Mouse (Mus musculus) yolk sac, embryonic 10.5 days (tissue): ENCODE measurements at regions not wholly inside any gene's neighbourhood (a gene's known extent, or its start where the extent isn't known, plus 50 kb on each side); places are given as distances from the start of the nearest gene placed in this dataset.

Source experiments
- DNase-seq: peaks from one replicate; pipeline ENCODE4 v3.0.0-alpha.2; 2017; ENCODE audit warnings: low spot score

DNA sequence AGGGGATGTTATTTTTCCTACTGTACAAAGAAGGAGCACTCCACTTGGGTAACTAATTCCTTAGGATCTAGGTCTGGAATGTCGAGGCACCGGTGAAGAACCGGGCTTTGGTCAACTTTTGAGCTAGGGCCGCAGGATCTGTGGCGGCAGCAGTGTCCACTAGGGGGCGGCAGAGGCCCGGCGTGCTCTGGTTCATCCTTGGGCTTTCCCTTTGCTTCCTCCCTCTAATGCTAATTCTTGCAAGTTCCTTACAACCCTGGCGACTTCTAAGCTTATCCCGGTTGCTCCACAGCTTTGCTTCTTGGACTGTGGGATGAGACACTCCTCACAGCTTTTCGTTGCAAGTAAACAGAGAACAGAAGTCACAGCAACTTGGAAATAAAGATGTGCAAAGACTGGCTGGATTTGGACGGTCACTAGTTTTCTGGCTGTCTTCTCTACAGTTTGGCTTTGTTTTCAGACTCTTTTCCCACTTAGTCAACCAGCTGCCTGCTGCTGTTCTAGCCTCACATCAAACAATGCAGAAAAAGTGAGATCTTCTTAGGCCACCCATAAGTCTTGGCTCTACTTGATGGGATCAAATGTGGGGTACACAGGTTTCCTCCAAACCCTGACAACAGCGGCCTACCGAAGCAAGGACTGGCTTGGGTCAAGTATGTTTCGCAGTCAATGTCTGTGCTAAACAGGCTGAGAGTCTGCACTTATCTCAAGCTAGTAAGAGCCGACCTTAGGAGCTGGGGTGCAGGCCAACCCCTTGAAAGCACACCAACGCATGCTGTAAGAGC, 51.2 kb upstream of the Tmem72 start:
- peak; percentile 51 for DNase-seq

DNA sequence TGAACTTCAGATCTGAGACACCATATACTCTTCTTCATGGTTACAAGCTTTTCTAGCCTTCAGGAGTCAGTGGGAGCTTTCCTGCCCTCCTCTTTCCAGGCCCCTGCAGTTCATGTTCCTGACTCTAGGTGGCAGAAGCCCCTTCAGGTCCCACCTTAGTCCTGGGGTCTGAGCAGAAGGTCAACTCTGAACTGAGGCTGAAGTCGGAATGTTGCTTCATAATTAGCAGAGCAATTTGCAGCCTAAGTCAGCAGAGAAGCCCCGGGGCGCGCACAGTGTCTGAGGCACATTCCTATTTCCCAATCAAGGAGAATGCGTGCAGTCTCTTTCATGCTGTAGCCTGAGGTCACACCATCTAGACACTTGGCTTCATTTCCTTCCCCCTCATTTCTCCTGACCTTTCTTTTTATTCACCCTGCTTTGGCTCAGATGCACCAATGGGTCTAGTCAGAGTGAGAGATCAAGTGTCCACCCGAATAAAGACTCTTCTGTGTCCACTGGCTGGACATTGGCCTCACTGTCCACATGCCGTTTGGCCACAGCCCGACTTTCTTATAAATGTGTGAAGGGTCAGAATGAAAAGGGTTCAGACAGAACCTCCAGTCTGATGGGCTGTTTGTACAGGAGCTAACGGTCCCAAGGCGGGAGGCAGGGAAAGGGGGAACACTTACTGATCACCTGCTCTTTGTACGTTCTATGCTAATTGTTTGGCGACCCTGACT, 58.4 kb upstream of the Tmem72 start:
- DNase-seq, result peak; percentile 53

DNA sequence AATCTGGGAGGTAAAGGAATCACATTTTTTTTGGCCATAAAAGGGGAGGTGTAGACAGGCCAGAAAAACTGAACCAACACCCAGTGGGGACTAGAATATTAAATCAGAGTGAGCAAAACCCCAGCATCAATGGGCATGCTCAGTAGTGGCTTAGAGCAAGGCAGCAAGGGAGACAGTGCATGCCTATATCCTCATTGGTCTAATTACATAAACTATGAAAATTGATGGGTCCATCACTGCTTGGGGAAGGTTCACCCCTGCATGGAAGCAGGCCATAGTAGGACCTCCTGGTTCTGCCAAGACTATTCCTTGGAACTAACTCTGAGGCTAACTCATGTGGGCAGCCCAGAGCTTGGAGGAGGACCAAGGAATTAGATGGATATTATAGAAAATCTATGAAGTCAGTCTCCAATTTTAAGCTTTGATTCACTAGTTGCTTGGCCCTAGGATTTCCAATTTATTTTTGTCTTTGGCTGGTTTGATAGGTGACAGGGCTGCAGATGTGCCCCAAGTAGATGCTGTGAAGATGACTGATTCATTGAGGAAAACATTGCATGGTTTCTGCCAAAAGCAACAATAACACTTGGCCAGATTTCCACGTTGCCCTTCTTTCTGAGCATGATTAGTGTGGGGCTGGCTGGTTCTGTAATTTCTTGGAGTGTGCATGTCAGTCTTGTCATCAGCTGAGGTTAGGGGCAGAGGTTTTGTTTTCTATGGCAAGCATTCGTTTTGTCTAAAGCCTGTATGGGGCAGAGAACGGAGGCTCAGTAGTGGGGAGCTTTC, 70.0 kb upstream of the Tmem72 start:
- no peak for DNase-seq

DNA sequence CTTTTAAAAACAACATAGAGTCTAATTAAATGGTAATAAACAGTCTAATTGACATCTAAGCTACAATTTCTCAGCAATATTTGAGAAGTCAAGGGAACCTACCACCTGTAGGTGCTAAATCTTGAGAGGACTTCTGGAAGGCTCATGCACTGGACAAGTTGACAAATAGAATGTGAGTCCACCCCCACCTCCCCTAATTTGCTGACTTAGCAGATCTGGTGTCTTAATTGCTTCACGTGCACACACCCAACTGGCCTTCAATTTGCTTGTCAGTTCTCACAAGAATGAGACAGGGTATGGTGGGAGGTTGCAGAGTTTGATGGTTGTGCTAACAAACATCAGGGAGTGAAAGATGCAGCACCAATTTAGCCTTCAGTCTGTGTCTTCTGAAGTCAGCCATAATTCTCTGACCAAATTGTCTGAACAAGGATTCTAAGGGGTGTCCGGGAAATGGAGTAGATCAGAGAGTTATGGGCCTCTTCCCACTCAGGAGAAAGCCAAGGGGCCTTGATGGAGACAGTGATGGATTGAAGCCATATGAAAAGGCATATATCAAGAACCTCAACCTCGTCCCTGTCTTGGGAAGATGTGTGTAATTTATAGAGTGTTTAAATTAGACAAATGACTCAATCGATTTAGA, 76.7 kb upstream of the Tmem72 start:
- DNase-seq, result no peak

DNA sequence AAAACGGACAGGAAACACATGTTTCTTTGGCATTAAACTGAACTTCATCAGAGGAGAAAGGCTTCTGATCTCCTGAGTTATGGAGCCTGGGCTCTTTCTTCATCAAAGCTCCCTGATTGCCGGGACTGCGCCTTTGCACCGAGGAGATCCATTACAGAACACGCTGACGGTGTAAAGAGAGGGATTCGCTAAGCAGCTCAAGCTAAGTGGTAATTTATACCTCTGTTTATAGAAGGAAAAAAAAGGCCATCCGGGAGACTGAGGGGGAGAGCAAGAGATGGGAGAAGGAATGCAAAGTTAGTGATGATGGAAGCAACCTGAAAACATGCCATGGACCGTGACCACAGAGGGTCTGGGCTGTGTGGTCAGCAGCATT, 77.2 kb upstream of the Tmem72 start:
- DNase-seq, result peak; percentile 26

DNA sequence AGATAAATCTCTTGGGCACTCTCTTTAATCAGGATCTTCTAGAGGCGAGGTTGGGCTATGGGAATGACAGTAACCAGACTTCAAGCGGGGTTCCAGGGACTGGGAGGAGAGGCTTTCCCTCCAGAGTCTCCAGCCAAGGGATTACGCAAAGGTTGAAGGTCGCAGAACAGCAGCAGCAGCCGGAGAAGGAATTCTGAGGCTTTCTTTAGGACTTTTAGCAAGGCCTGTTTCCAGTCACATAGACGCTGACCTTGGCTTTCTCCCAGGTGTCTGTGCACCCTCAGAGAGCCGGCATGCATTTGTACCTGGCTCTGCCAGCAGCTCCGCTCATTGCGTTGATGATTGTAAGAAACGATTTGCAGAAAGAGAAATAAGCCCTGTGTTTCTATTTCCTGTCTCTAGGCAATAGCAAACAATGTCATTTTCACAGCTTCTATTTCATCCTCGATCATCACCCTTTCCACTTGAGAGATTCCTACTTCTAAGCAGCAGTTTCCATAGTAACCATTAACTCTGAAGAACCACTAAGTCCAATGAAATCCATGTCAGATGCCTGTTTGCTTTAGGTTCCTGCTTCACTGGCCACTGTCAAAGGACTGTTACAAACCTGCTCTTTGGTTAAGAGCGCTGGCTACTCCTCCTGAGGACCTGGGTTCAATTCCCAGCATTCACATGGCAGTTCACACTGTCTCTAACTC, 104.7 kb upstream of the Tmem72 start:
- peak; percentile 83 for DNase-seq

DNA sequence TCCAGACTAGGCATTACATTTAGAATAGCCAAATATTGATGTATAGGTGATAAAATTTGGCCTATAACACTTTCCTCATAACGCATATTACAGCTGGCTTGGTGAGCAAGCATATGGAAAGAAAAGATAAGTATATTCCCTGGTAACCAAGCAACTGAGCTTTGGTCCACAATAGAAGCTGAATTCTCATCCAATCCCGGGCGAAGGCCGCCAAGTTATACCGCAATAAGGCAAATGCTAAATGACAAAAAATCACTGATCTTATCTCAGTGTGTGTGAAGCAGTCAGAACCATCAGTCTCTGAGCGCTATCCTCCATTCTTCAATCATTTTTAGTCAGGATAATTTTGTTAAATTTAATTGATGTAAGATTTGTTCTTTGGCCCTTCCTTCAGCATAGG, 105.9 kb upstream of the Tmem72 start:
- DNase-seq, result no peak

DNA sequence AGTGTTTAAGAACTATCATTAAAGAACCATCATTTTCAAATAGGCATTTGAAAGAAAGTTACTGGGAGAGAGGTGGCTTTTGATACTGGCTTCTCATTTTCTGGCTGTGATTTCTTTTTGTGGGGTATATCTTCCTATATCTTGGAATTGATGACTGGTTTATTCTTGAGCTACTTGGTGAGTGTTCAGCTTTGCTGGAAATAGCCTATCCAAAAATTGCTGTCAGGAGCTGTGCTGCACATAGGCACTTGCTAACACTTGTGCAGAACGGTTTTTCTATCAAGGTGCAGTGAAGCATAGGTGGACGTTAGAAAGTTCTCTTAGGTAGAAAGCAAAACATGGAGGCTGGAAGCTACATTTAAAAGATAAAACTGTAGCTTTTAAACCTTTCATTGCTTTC, 108.9 kb upstream of the Tmem72 start:
- no peak for DNase-seq

DNA sequence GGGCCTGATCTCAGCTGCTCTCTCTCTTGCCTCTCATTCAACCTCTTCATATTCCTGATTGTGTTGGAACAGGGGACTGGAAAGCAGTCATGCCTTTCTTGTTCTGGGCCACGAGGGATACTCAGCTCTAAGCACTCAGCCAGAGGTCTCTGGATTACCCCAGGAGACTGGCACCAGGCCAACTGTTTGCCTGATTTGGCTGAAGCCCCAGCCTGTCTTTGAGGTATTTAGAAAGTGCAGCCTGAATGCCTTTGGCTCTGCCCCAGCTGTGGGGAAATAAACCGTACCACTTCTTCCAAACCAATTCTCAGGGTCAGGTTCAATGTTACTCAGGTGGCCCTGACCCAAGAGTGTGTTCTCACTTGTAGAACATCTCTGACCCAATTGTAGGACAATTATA, 112.6 kb upstream of the Tmem72 start:
- no peak for DNase-seq

DNA sequence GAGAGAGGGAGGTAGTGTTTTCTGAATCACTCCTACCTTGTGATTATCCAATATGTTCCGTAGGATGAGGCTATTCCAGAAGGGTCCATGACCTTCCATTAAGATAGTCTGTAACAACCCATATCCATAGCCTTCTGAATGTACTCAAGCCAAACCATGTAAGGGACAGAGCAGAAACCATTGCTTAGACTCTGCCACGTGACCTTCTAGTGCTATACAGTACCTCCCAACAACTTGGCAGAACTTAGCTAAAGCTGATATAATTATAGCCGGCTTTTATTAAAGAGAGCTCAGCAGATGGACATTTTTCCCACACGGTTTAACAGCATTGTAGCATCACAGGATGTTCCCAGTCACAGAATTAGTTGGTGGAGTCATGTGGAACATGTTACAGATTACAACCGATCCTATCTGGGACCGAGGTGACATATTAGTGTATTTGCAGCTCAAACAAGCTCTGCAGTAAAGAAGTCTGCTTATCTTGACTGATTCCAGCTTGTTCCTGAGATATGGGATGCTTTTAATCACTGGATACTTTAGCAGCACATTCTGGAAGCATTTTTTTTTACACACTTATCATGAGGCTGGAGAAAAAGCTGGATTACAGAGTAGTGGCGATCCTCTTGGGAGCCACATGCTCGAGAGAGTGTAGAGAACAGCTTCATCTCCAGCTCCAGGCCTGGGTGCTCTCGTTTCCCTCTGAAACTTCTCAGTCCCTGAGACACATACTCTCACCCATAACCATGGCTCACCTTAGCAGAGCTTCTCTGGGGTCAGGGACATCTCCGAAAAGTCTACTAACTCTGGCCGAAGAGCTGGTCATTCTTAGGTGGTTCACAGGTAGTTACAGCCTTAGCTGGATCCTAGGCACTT, 129.5 kb upstream of the Tmem72 start:
- DNase-seq, result no peak

DNA sequence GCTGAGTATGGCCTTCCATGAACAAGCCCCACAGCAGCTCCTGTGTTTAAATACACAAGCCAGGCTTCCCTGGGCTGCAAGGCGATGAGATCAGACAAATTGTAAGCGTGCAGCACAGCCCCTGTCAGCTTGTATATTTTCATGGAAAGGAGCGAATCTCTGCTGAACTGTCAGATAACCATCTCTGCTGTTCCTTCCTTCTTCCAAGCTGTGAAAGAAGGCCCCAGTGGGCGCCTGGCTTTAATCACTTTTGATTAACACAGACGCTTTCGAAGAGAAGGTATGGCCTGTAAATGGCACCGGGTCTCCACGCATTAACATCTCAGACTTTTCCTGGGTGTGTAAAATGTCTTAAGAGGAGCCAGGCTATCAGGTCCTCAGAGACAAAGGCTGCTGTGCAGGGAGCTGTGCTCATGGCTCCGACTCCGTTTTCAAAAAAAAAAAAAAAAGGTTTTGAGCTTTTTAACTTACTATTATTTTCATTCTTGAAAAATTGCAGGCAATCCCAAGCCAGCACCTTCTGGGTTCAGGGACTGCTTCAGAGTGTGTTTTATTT, 131.9 kb upstream of the Tmem72 start:
- DNase-seq, result peak; percentile 18

DNA sequence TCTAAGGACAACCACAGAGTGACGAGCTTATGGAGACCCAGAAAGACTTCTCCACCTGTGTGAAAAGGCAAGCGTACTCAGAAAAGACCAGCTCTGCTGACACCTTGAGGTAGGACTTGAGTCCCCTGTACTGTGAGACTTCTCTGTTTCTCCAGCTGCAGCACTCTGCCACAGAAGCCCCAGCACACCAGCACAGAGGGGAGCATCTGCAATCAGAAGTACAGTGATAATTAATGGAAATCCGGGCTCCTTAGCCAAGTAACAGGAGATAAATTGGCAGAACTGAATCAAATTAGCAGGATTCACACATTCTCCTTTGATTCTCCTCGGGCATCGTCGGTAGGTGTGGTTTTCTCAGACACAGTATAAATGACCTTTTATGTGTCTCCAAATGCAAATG, 137.3 kb upstream of the Tmem72 start:
- no peak for DNase-seq

DNA sequence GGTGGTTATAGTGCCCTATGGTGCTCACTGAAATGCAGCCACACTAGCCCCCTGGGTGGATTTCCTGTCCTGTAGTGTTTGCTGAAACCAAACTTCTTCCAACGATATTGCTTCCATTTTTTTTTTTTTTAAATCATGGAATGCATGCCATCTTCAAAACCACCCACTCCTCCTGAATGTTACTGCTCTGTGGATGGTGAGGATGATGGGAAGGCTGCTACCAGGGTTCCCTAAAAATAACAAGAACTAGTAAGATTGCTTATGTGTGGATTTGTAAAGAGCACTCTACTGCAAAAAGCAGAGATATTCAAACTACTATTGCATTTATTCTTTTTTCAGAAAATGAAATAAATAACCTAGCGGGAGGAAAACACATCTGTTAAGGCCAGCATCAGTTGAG, 139.4 kb upstream of the Tmem72 start:
- no peak for DNase-seq

DNA sequence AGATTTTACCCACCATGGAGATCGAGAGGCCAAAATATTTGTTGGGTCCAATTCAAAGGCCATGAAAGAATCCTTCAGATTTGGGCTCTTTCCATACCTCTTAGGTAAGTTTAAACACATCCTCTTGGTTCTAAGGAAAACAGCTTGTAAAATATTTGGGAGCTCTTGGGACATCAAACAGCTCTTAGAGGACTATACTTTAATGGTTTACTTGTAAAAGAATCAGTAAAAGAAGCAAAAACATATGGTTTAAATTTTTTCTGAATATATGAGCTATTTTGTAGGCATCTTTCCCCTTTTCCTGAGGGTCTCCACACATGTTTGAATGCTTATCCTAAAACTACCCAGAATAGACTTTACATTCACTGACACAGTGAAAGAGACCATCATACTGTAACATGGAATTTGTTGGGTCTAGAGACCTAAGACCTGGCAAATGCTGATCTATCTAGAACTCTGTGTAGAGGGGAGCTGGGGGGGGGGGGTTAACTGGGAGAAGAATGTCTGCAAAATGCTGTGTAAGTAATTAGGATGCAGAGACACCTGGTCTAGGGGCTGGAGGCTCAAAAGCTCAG, 140.3 kb upstream of the Tmem72 start:
- no peak for DNase-seq

DNA sequence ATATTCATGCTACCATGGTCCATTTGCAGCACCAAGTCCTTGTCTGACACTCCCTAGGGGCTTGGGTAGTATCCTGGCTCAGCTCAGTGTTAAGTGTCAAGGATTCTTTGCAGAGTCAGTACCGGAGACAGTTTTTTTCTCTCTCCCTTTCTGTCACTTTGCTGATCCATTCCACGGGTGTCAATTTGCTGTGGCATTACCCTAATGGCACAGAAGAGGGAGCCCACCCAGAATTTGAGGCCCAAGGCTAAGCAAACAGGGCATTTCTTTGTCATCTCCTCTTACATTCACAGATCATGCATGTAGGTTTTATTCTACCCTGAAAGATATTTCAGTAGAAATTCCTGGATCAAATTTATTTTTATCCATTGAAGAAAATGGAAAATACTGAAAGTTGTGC, 146.4 kb upstream of the Tmem72 start:
- DNase-seq, result no peak

DNA sequence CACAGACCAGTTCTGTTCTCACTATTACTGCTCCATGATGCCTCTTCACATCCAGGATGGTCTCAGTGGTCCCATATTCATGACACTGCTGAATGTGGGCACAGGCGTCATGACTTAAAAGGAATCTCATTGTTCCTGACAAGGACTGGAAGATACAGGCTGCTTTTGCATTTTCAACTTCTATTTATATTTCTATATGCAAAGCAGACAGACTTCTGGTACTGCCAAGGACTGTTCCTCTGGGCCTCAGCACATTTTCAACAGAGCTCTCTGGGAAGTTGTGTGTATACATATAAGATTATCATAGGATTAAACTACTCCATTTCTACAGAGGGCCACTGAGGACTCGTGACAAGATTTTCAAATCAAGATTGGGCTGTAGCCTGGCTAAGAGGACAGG, 146.9 kb upstream of the Tmem72 start:
- DNase-seq, result no peak

DNA sequence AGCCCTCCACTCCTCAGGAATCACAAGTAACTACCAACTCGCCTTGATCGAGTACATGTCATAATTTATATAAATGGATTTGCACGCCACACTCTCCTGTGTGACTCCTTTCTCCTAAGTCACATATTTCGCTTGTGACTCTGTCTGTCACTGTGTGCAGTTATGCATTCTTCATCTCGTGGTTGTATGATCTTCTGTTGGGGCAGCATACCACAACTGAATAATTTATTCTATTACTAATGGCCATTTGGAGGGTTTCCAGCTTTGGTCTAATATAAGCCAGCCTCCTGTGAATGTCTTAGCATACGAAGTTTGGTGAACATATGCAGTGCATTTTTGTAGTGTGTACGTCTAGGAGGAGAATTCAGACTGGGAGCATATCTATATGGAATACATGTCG, 176.6 kb upstream of the Tmem72 start:
- no peak for DNase-seq

DNA sequence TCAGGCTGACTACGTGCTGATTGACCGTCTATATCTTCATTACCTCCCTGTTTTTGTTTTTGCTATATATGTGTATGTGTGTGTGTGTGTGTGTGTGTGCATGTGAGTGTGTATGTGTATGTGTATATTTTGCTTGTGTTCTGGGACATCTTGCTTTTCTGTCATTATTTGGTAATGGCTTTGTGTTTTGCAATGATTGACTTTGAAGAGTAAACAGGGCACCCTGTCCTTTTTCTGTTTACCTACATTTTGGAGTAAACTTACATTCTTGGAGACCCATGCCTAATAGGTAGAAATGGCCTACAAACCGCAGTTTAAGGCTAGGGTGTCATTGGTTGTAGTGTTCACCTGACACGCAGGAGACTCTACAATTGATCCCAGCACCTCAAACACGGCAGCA, 177.5 kb upstream of the Tmem72 start:
- no peak for DNase-seq

DNA sequence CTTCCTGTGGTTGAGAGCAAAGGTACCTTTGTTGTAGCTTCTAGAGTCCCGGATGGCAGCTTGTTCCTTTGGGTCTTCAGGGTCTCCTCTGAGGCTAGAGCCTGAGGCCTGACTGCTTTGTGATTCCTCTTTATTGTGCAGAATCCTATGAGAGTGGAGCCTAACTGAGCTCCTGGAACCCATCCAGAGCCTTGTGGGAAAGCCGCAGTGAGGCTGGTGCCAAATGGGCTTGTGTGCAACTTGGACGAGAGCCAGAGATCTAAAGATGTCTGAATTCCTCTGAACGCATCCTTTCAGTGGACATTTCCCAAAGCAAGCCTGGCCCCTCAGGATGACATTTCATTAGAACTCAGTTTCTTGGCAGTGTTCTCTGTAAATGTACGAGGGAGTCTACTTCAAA, 178.4 kb upstream of the Tmem72 start:
- DNase-seq, result no peak

DNA sequence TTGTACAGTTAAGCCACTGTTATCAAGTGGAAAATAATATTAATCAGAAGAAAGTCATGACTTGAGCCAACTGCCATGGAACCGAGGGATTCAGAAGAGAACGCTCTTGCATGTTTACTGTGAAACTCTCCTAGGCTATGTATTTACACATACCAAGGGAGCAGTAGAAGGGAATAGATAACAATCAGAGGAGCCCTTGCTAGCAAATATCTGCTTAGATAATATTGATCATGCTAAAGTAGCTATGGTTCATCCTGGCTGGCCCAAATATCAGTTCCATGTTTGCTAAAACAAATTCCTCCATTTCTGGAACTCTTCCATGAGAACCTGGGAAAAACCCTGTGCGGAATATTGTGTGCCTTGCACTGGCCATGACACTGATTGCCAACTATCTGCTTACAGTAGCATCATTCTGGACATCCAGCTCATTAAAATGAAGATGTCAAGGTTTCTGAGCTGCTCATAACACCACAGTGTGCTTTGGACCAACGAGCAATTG, 179.5 kb upstream of the Tmem72 start:
- no peak for DNase-seq
